Mouse (Mus musculus): Measurements from ENCODE around the gene Syn3. TPM values are rescaled to one million over a fixed set of nuclear protein-coding genes. Genes with fewer than 3 reads are reported as not detected.

The Syn3 gene
- total RNA-seq, 1 experiment, result 1.5 TPM

DNA sequence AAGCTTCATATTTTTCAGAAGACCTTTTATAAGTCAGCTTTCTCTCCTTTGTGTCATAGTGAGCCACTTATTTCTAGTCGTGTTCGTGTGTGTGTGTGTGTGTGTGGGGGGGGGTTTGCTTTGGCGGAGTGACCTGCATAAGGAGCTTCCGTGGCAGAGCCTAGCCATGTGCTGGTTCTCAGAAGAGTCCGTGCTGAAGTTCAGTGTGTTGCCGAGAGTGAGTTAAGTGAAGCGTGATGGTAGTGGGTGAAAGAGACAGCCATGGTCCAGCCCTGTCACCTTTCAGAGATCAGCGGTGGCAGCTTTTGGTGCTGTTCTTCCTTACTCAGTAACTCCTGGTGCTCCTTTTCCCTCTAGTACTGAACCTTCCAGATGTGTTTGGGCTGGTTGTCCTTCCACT is 454.6 kb downstream of the Syn3 start:
- H3K4me1 ChIP-seq (ENCODE audit: control insufficient read depth in 2 of 2, insufficient read depth in 2 of 2, low read length in 2 of 2, poor library complexity in 1 of 2), result no peaks in the 10 kb centered on the region
- H3K36me3 ChIP-seq (ENCODE audit: control insufficient read depth, insufficient read depth, low read length, poor library complexity, severe bottlenecking), result peaks cover 15% of the 10 kb centered on the region
- no peak overlapping the region for H3K9ac ChIP-seq (ENCODE audit: insufficient read depth, low read depth, low read length, poor library complexity, severe bottlenecking)
- no peak overlapping the region for H3K27ac ChIP-seq (ENCODE audit: insufficient read depth, low read depth, low read length, poor library complexity, severe bottlenecking)
- H3K4me3 ChIP-seq (ENCODE audit: insufficient read depth in 1 of 2, low read depth in 1 of 2, low read length in 2 of 2, poor library complexity in 1 of 2, severe bottlenecking in 1 of 2), result no peak overlapping the region
- H3K9me3 ChIP-seq (ENCODE audit: control insufficient read depth, insufficient read depth, low read depth, low read length), result no peaks in the 10 kb centered on the region
- TF ChIP-seq ZNF384 (IDR thresholded peaks at IDR 0.05; ENCODE audit: low read depth, low read length) (no peak), CHD2 (IDR thresholded peaks at IDR 0.05; ENCODE audit: low read depth, low read length) (no peak), MAFK (IDR thresholded peaks at IDR 0.05; ENCODE audit: insufficient read depth, low read depth, low read length) (no peak), ZC3H11A (IDR thresholded peaks at IDR 0.05; ENCODE audit: borderline replicate concordance, low read depth, low read length) (no peak), HCFC1 (IDR thresholded peaks at IDR 0.05; ENCODE audit: borderline replicate concordance, insufficient read depth, low read length) (no peak)
- in situ Hi-C loops (cut with MboI; ENCODE audit: low sequenced_read_pairs in 2 of 2, unreplicated experiment in 2 of 2), result no loop called here
- no peak for DNase-seq (ENCODE audit: low read depth, low spot score)

DNA sequence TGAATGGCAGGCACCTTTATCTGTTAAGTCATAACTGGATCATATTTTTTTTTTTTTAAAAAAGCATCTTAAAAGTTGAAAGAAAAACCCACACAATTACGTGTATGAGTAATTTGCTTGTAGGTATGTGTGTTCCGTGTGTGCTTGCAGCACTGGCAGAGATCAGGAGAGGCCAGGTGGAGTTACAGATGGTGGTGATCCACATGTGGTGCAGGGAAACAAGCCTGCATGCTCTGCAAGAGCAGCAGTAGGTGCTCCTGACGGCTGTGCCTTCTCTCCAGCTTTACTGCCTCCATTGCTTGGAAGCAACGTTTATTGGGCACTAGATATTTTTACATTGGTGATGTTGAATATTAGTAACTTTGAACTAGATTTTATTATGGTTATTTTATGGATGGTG is 455.0 kb downstream of the Syn3 start:
- no peak overlapping the region for H3K9ac ChIP-seq (ENCODE audit: insufficient read depth, low read depth, low read length, poor library complexity, severe bottlenecking)
- no peaks in the 10 kb centered on the region for H3K4me1 ChIP-seq (ENCODE audit: control insufficient read depth in 2 of 2, insufficient read depth in 2 of 2, low read length in 2 of 2, poor library complexity in 1 of 2)
- DNase-seq (ENCODE audit: low read depth, low spot score), result no peak
- H3K9me3 ChIP-seq (ENCODE audit: control insufficient read depth, insufficient read depth, low read depth, low read length), result no peaks in the 10 kb centered on the region
- H3K27ac ChIP-seq (ENCODE audit: insufficient read depth, low read depth, low read length, poor library complexity, severe bottlenecking), result no peak overlapping the region
- in situ Hi-C loops (cut with MboI; ENCODE audit: low sequenced_read_pairs in 2 of 2, unreplicated experiment in 2 of 2), result no loop called here
- no peak overlapping the region for H3K4me3 ChIP-seq (ENCODE audit: insufficient read depth in 1 of 2, low read depth in 1 of 2, low read length in 2 of 2, poor library complexity in 1 of 2, severe bottlenecking in 1 of 2)
- TF ChIP-seq ZNF384 (IDR thresholded peaks at IDR 0.05; ENCODE audit: low read depth, low read length), result no peak
- TF ChIP-seq MAFK (IDR thresholded peaks at IDR 0.05; ENCODE audit: insufficient read depth, low read depth, low read length), result no peak
- no peak for TF ChIP-seq CHD2 (IDR thresholded peaks at IDR 0.05; ENCODE audit: low read depth, low read length)
- no peak for TF ChIP-seq HCFC1 (IDR thresholded peaks at IDR 0.05; ENCODE audit: borderline replicate concordance, insufficient read depth, low read length)
- no peak for TF ChIP-seq ZC3H11A (IDR thresholded peaks at IDR 0.05; ENCODE audit: borderline replicate concordance, low read depth, low read length)
- H3K36me3 ChIP-seq (ENCODE audit: control insufficient read depth, insufficient read depth, low read length, poor library complexity, severe bottlenecking), result peaks cover 15% of the 10 kb centered on the region

DNA sequence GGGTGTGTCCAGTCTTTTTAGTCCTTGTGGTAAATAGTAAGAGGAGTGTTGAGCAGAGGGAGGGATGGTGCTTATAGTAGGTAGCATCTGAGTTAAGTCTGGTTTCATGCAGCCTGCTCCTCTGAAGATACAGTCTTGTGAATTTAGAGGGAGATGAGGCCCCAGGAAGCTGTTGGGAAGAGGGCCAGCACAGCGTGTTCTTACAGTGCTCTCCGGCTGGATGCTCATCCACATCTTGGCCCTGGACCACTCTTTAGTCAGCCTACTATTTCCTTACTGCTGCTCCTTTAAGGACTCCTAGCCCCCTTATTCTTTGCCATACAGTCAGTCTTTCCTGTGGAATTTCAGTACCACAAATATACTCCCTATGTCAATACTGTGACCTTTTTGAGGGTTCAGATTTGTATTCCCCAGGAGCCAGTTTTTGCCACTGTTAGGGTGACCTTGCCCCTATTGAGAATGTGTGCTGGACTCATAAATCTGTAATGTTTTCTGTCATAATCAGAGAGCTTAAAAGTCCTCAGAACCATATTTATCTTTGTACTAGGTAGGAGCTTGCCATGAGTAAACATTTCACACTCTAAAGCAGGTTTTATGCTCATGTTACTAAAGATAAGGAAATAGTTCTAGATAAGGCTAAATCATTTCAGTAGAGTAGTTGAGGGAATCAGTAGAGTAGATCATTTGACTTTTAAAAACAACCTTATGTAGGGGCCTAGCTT is 464.5 kb downstream of the Syn3 start:
- TF ChIP-seq ZNF384 (IDR thresholded peaks at IDR 0.05; ENCODE audit: low read depth, low read length) (no peak), MAFK (IDR thresholded peaks at IDR 0.05; ENCODE audit: insufficient read depth, low read depth, low read length) (no peak), ZC3H11A (IDR thresholded peaks at IDR 0.05; ENCODE audit: borderline replicate concordance, low read depth, low read length) (no peak), CHD2 (IDR thresholded peaks at IDR 0.05; ENCODE audit: low read depth, low read length) (no peak), HCFC1 (IDR thresholded peaks at IDR 0.05; ENCODE audit: borderline replicate concordance, insufficient read depth, low read length) (no peak)
- Histone ChIP-seq H3K4me3 (ENCODE audit: insufficient read depth in 1 of 2, low read depth in 1 of 2, low read length in 2 of 2, poor library complexity in 1 of 2, severe bottlenecking in 1 of 2) (no peak overlapping the region), H3K36me3 (ENCODE audit: control insufficient read depth, insufficient read depth, low read length, poor library complexity, severe bottlenecking) (peaks cover 24% of the 10 kb centered on the region), H3K9me3 (ENCODE audit: control insufficient read depth, insufficient read depth, low read depth, low read length) (no peaks in the 10 kb centered on the region), H3K4me1 (ENCODE audit: control insufficient read depth in 2 of 2, insufficient read depth in 2 of 2, low read length in 2 of 2, poor library complexity in 1 of 2) (no peaks in the 10 kb centered on the region), H3K27ac (ENCODE audit: insufficient read depth, low read depth, low read length, poor library complexity, severe bottlenecking) (no peak overlapping the region), H3K9ac (ENCODE audit: insufficient read depth, low read depth, low read length, poor library complexity, severe bottlenecking) (no peak overlapping the region)
- DNase-seq (ENCODE audit: low read depth, low spot score), result no peak
- in situ Hi-C loops (cut with MboI; ENCODE audit: low sequenced_read_pairs in 2 of 2, unreplicated experiment in 2 of 2), result no loop called here

DNA sequence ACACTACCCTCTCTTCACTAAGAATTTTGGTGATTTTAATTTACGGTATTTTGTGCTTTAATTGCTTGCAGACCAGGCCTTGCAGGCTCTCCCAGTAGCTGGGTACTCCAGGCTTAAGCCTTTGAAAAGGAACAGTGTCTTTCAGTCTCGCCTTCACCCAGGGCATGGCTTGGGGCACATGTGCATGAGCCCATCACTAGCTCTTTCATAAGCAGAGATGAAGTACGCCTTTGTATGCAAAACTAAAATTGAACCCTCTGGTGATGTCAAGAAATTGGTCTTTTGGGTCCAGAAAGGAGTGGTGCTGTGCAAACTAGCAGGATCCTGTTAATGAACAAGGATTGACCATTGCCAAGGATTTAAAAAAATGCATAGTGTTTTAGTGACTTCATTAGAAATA is 466.2 kb downstream of the Syn3 start:
- Histone ChIP-seq H3K9me3 (ENCODE audit: control insufficient read depth, insufficient read depth, low read depth, low read length) (no peaks in the 10 kb centered on the region), H3K36me3 (ENCODE audit: control insufficient read depth, insufficient read depth, low read length, poor library complexity, severe bottlenecking) (peaks cover 24% of the 10 kb centered on the region), H3K4me1 (ENCODE audit: control insufficient read depth in 2 of 2, insufficient read depth in 2 of 2, low read length in 2 of 2, poor library complexity in 1 of 2) (no peaks in the 10 kb centered on the region), H3K4me3 (ENCODE audit: insufficient read depth in 1 of 2, low read depth in 1 of 2, low read length in 2 of 2, poor library complexity in 1 of 2, severe bottlenecking in 1 of 2) (no peak overlapping the region), H3K27ac (ENCODE audit: insufficient read depth, low read depth, low read length, poor library complexity, severe bottlenecking) (no peak overlapping the region), H3K9ac (ENCODE audit: insufficient read depth, low read depth, low read length, poor library complexity, severe bottlenecking) (no peak overlapping the region)
- no peak for DNase-seq (ENCODE audit: low read depth, low spot score)
- in situ Hi-C loops (cut with MboI; ENCODE audit: low sequenced_read_pairs in 2 of 2, unreplicated experiment in 2 of 2), result no loop called here
- no peak for TF ChIP-seq ZC3H11A (IDR thresholded peaks at IDR 0.05; ENCODE audit: borderline replicate concordance, low read depth, low read length)
- TF ChIP-seq CHD2 (IDR thresholded peaks at IDR 0.05; ENCODE audit: low read depth, low read length), result no peak
- TF ChIP-seq MAFK (IDR thresholded peaks at IDR 0.05; ENCODE audit: insufficient read depth, low read depth, low read length), result no peak
- TF ChIP-seq ZNF384 (IDR thresholded peaks at IDR 0.05; ENCODE audit: low read depth, low read length), result no peak
- TF ChIP-seq HCFC1 (IDR thresholded peaks at IDR 0.05; ENCODE audit: borderline replicate concordance, insufficient read depth, low read length), result no peak
